Mouse (Mus musculus) embryonic facial prominence, embryonic 12.5 days (tissue): ENCODE measurements around the gene Rnd2. TPM values are rescaled to one million over a fixed set of nuclear protein-coding genes. Genes with fewer than 3 reads are reported as not detected.
A peak's percentile ranks its signal among the peaks of the same experiment; 100 is the strongest.
"Not testable (repeated sequence)": the region's sequence is repeated elsewhere in the genome, so short reads cannot be mapped to it uniquely, and the experiment has no call there.

ENCODE experiments used
- ATAC-seq: fragments of 200-750 bp; cut with Nextera tagmentation; 2 replicates; pipeline ENCODE4 v1.8.0; 2017; ENCODE audit not compliant: insufficient number of reproducible peaks, insufficient read depth, low FRiP score, low TSS enrichment
- H3K27ac ChIP-seq: fragments of 300-500 bp; sonication (generic); 2 replicates; pipeline ENCODE4 v1.5.1; 2016; ENCODE audit warnings: mild to moderate bottlenecking
- H3K27me3 ChIP-seq: fragments of 300-500 bp; sonication (generic); 2 replicates; pipeline ENCODE4 v1.6.1; 2016; ENCODE audit warnings: mild to moderate bottlenecking, moderate library complexity
- H3K36me3 ChIP-seq: fragments of 300-500 bp; sonication (generic); 2 replicates; pipeline ENCODE4 v1.6.1; 2016; ENCODE audit warnings: mild to moderate bottlenecking
- H3K4me1 ChIP-seq: fragments of 300-500 bp; sonication (generic); 2 replicates; pipeline ENCODE4 v1.6.1; 2016
- H3K4me2 ChIP-seq: fragments of 300-500 bp; sonication (generic); replicated peaks from 2 replicates; pipeline ENCODE4 v1.6.1; 2016; ENCODE audit warnings: mild to moderate bottlenecking, moderate library complexity
- H3K4me3 ChIP-seq: fragments of 300-500 bp; sonication (generic); 2 replicates; pipeline ENCODE4 v1.5.1; 2016; ENCODE audit warnings: mild to moderate bottlenecking
- H3K9ac ChIP-seq: fragments of 300-500 bp; sonication (generic); 2 replicates; pipeline ENCODE4 v1.6.1; 2016; ENCODE audit warnings: mild to moderate bottlenecking, moderate library complexity
- H3K9me3 ChIP-seq: fragments of 300-500 bp; sonication (generic); 2 replicates; pipeline ENCODE4 v1.6.1; 2016; ENCODE audit warnings: mild to moderate bottlenecking, moderate library complexity
- WGBS: fragments of 180-500 bp; shearing (Covaris S2); methylation state at CpG from one replicate; pipeline ENCODE4 v1.1.7; 2016; 5-methylcytosine and 5-hydroxymethylcytosine counted together
- polyA plus RNA-seq: library from polyadenylated mRNA; unstranded; fragments of >200 nt; fragmentation: Nextera tagmentation; extraction: Ambion mirVana; gene quantifications from 2 replicates; pipeline ENCODE4 v1.2.1, GENCODE M21; 2016

The Rnd2 gene
- polyA plus RNA-seq, 1 experiment from 2014 or later, result 15.2 TPM

GRCm38 (mm10) chr11:101462583-101463440, 2.0 kb upstream of the Rnd2 start:
- Histone ChIP-seq H3K9ac (no peak overlapping the region), H3K4me3 (no peak overlapping the region), H3K4me2 (0 out of 2 replicates have a peak overlapping the region, but pooled peaks have one; percentile 0)

GRCm38 (mm10) chr11:101465101-101465868, 486 bp downstream of the Rnd2 start:
- Histone ChIP-seq H3K9ac (peak overlapping the region; percentile 71), H3K9me3 (no peaks in the 10 kb centered on the region), H3K4me3 (peak overlapping the region; percentile 73), H3K27me3 (peaks cover 4% of the 10 kb centered on the region; the same call in 1 of the 2 replicates), H3K36me3 (peaks cover 11% of the 10 kb centered on the region), H3K4me2 (peak overlapping the region; percentile 94), H3K27ac (peak overlapping the region; percentile 66), H3K4me1 (peaks cover 30% of the 10 kb centered on the region)
- peak; percentile 55; the same call in 1 of the 2 replicates for ATAC-seq
- under 1% methylated on average over 45 of the region's 51 CpGs for WGBS

More at GRCm38 (mm10) chr11:101462583-101463440, 2.0 kb upstream of the Rnd2 start:
- Histone ChIP-seq H3K27me3 (no peaks in the 10 kb centered on the region), H3K4me1 (peaks cover 35% of the 10 kb centered on the region), H3K27ac (no peak overlapping the region), H3K36me3 (peaks cover 21% of the 10 kb centered on the region), H3K9me3 (no peaks in the 10 kb centered on the region)
- WGBS, result 23% methylated on average over 13 of the region's 13 CpGs
- ATAC-seq, result no peak

- Histone ChIP-seq H3K27me3 (peaks cover 7% of the 10 kb centered on the region; the same call in 1 of the 2 replicates), H3K9ac (peak within 1 kb of the TSS; percentile 71), H3K36me3 (0 out of 2 replicates have a peak, but pooled peaks cover 7% of the 10 kb centered on the region), H3K9me3 (no peaks in the 10 kb centered on the region), H3K4me1 (peaks cover 30% of the 10 kb centered on the region), H3K4me2 (peak within 1 kb of the TSS; percentile 94), H3K27ac (peak within 1 kb of the TSS; percentile 66), H3K4me3 (peak within 1 kb of the TSS; percentile 73)
- WGBS, result 2% methylated on average over 60 of the region's 60 CpGs
- no peak for ATAC-seq
These were observed 1.2 kb downstream of the Rnd2 start, which contains the start of gene Vat1 for GRCm38 (mm10) chr11:101465869-101466551. TSS of gene Vat1 (minus strand) at chr11:101466230.

- H3K9me3 ChIP-seq, H3K9ac ChIP-seq, H3K36me3 ChIP-seq, ATAC-seq, H3K27ac ChIP-seq: not testable (repeated sequence)
- 56% methylated on average over 5 of the region's 5 CpGs for WGBS
- Histone ChIP-seq H3K4me3 (peak overlapping the region; percentile 73; the same call in 1 of the 2 replicates), H3K27me3 (peaks cover 10% of the 10 kb centered on the region; the same call in 1 of the 2 replicates), H3K4me1 (peaks cover 30% of the 10 kb centered on the region), H3K4me2 (peak overlapping the region; percentile 94)
These were observed 1.8 kb downstream of the Rnd2 start for GRCm38 (mm10) chr11:101466552-101466950.

GRCm38 (mm10) chr11:101467477-101468262, 2.9 kb downstream of the Rnd2 start:
- peak overlapping the region; percentile 72 for H3K4me3 ChIP-seq
- peak; percentile 47; the same call in 1 of the 2 replicates for ATAC-seq
- no peaks in the 10 kb centered on the region for H3K9me3 ChIP-seq
- WGBS, result under 1% methylated on average over 35 of the region's 54 CpGs
- H3K27me3 ChIP-seq, result peaks cover 10% of the 10 kb centered on the region; the same call in 1 of the 2 replicates
- H3K9ac ChIP-seq, result peak overlapping the region; percentile 73
- H3K27ac ChIP-seq, result peak overlapping the region; percentile 63
- H3K36me3 ChIP-seq, result no peaks in the 10 kb centered on the region
- H3K4me2 ChIP-seq, result peak overlapping the region; percentile 94
- peaks cover 25% of the 10 kb centered on the region for H3K4me1 ChIP-seq

GRCm38 (mm10) chr11:101468263-101468688, 3.5 kb downstream of the Rnd2 start:
- Histone ChIP-seq H3K9ac (peak overlapping the region; percentile 73), H3K27me3 (peaks cover 10% of the 10 kb centered on the region; the same call in 1 of the 2 replicates), H3K4me3 (peak overlapping the region; percentile 72), H3K4me2 (peak overlapping the region; percentile 94), H3K27ac (peak overlapping the region; percentile 63), H3K36me3 (no peaks in the 10 kb centered on the region), H3K9me3 (no peaks in the 10 kb centered on the region), H3K4me1 (peaks cover 20% of the 10 kb centered on the region)
- WGBS, result 1% methylated on average over 25 of the region's 31 CpGs
- 0 out of 2 replicates have a peak, but pooled peaks have one; percentile 11 for ATAC-seq

- Histone ChIP-seq H3K9ac (peak overlapping the region; percentile 73), H3K27me3 (peaks cover 10% of the 10 kb centered on the region; the same call in 1 of the 2 replicates), H3K4me3 (peak overlapping the region; percentile 72), H3K4me1 (peaks cover 17% of the 10 kb centered on the region), H3K27ac (no peak overlapping the region), H3K36me3 (no peaks in the 10 kb centered on the region), H3K9me3 (no peaks in the 10 kb centered on the region), H3K4me2 (peak overlapping the region; percentile 94)
- no peak for ATAC-seq
- 3% methylated on average over 13 of the region's 13 CpGs for WGBS
These were observed 3.9 kb downstream of the Rnd2 start for GRCm38 (mm10) chr11:101468731-101469130.

GRCm38 (mm10) chr11:101469155-101469554, 4.4 kb downstream of the Rnd2 start:
- H3K9ac ChIP-seq, result no peak overlapping the region
- no peak overlapping the region for H3K27ac ChIP-seq
- peak overlapping the region; percentile 72; the same call in 1 of the 2 replicates for H3K4me3 ChIP-seq
- peak overlapping the region; percentile 94 for H3K4me2 ChIP-seq
- H3K27me3 ChIP-seq, result peaks cover 10% of the 10 kb centered on the region; the same call in 1 of the 2 replicates
- no peaks in the 10 kb centered on the region for H3K36me3 ChIP-seq
- no peaks in the 10 kb centered on the region for H3K9me3 ChIP-seq
- no peak for ATAC-seq
- peaks cover 13% of the 10 kb centered on the region for H3K4me1 ChIP-seq
- whole genome bisulfite sequencing, result 67% methylated on average over 4 of the region's 4 CpGs

- peaks cover 10% of the 10 kb centered on the region; the same call in 1 of the 2 replicates for H3K27me3 ChIP-seq
- 31% methylated on average over 7 of the region's 7 CpGs for WGBS
- H3K27ac ChIP-seq, result no peak overlapping the region
- no peak overlapping the region for H3K4me3 ChIP-seq
- no peak overlapping the region for H3K9ac ChIP-seq
- ATAC-seq, result no peak
- no peak overlapping the region for H3K4me2 ChIP-seq
- H3K9me3 ChIP-seq, result no peaks in the 10 kb centered on the region
- 0 out of 2 replicates have a peak, but pooled peaks cover 3% of the 10 kb centered on the region for H3K4me1 ChIP-seq
- H3K36me3 ChIP-seq, result no peaks in the 10 kb centered on the region
These were observed 5.4 kb downstream of the Rnd2 start for GRCm38 (mm10) chr11:101470206-101470605.

GRCm38 (mm10) chr11:101471926-101472325, 7.1 kb downstream of the Rnd2 start:
- Histone ChIP-seq H3K9ac (no peak overlapping the region), H3K9me3 (no peaks in the 10 kb centered on the region), H3K4me1 (0 out of 2 replicates have a peak, but pooled peaks cover 3% of the 10 kb centered on the region), H3K36me3 (no peaks in the 10 kb centered on the region), H3K4me3 (no peak overlapping the region), H3K27ac (no peak overlapping the region), H3K27me3 (peaks cover 10% of the 10 kb centered on the region; the same call in 1 of the 2 replicates), H3K4me2 (no peak overlapping the region)
- no peak for ATAC-seq
- 54% methylated on average over 3 of the region's 3 CpGs for WGBS
